Mouse (Mus musculus): ENCODE data around the gene Akt1. TPM values are rescaled to one million over a fixed set of nuclear protein-coding genes. Genes with fewer than 3 reads are reported as not detected.

The Akt1 gene
- total RNA-seq, 2 experiments from 2014 or later, result 182 to 193 TPM

GRCm38 (mm10) chr12:112693185-112694126 lies 18.8 kb upstream of the Akt1 start:
- peak; percentile 96 to 97 for DNase-seq

GRCm38 (mm10) chr12:112688458-112688857 lies 13.8 kb upstream of the Akt1 start:
- no peak for DNase-seq

- DNase-seq, result no peak
Observed at GRCm38 (mm10) chr12:112683351-112683750, 8.7 kb upstream of the Akt1 start.

GRCm38 (mm10) chr12:112679027-112679996 lies 4.6 kb upstream of the Akt1 start:
- DNase-seq, result peak in 1 of 2 experiments; percentile 46

- DNase-seq, result peak; percentile 78 to 86
Observed at GRCm38 (mm10) chr12:112678555-112679026, 3.9 kb upstream of the Akt1 start, which contains the start of gene Zbtb42. TSS of gene Zbtb42 (plus strand) at chr12:112678828.

GRCm38 (mm10) chr12:112677943-112678554 lies 3.4 kb upstream of the Akt1 start:
- DNase-seq, result peak in 1 of 2 experiments; percentile 31

- DNase-seq, result peak in 1 of 2 experiments; percentile 9
Observed at GRCm38 (mm10) chr12:112677076-112677475, 2.4 kb upstream of the Akt1 start.

GRCm38 (mm10) chr12:112675245-112676035 lies 756 bp upstream of the Akt1 start:
- DNase-seq, result peak; percentile 87 to 93

GRCm38 (mm10) chr12:112673576-112674091 lies 1.1 kb downstream of the Akt1 start:
- DNase-seq, result peak; percentile 65 to 67

GRCm38 (mm10) chr12:112672744-112673575 lies 1.7 kb downstream of the Akt1 start:
- peak; percentile 50 to 66 for DNase-seq

- DNase-seq, result no peak
Observed at GRCm38 (mm10) chr12:112671891-112672290, 2.8 kb downstream of the Akt1 start.

- DNase-seq, result peak; percentile 75 to 86
Observed at GRCm38 (mm10) chr12:112670718-112671393, 3.8 kb downstream of the Akt1 start.

- peak; percentile 75 to 80 for DNase-seq
Observed at GRCm38 (mm10) chr12:112667619-112668297, 6.9 kb downstream of the Akt1 start.

- peak in 1 of 2 experiments; percentile 47 for DNase-seq
Observed at GRCm38 (mm10) chr12:112665881-112666544, 8.7 kb downstream of the Akt1 start.

GRCm38 (mm10) chr12:112665445-112665844 lies 9.2 kb downstream of the Akt1 start:
- peak; percentile 68 to 71 for DNase-seq

- DNase-seq, result no peak
Observed at GRCm38 (mm10) chr12:112664656-112665055, 10.0 kb downstream of the Akt1 start.

- DNase-seq, result no peak
Observed at GRCm38 (mm10) chr12:112664124-112664523, 10.6 kb downstream of the Akt1 start.

GRCm38 (mm10) chr12:112663716-112664115 lies 11.0 kb downstream of the Akt1 start:
- no peak for DNase-seq
